Mouse (Mus musculus) stomach, postnatal 0 days (tissue): ENCODE results near the gene Pdha2.

Experiments
- CTCF ChIP-seq: IDR thresholded peaks from 2 replicates; pipeline ENCODE4 v1.5.1; 2016; ENCODE audit warnings: antibody characterized with exemption, low read depth, mild to moderate bottlenecking, moderate library complexity
- EP300 ChIP-seq: optimal IDR thresholded peaks from 2 replicates; pipeline ENCODE3; 2016; ENCODE audit warnings: antibody characterized with exemption

- TF ChIP-seq CTCF, result no peak
- TF ChIP-seq EP300, result no peak
Measured at GRCm38 (mm10) chr3:141214789-141215188, 2.6 kb upstream of the Pdha2 start.
